Mouse (Mus musculus): ENCODE data around the gene Capn7.

DNA sequence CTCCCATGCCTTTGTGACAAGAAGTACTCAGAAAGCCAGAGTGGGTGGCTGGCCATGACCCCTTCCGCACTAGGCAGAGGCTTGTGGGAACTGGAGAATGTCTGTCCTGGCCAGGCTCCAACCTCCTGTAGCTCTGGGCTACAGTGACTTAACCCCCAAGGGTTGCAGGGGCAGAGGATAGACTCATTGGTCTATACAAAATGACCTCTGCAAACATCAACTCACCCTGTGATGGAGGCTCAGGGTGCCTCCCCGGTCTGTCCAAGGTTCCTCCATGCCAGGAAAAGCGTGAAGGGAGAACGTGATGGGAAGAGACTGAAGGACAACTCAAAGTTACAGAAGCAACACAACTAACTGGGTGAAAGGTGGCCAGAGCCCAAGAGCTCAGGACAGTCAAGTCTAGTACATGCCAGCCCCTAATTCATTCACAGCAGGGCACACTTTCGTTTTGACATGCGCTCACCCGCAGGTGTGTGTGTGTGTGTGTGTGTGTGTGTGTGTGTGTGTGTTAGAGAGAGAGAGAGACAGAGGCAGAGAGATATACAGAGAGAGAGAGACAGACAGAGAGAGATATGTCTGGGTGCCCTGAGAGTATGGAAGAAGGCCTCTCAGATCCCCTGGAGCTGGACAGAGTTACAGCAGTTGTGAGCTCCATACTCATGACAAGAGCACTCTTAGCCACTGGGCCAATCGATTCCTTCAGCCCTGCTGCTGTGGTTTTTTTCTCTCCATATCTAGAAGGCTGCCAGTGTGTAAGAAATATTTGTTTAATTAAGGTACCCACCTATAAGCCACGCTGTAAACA lies 61.6 kb downstream of the Capn7 start:
- TF ChIP-seq CTCF (IDR thresholded peaks at IDR 0.05; ENCODE audit: low read depth, low read length) (no peak), POLR2A (IDR thresholded peaks at IDR 0.05; ENCODE audit: extremely low read depth, insufficient read depth, low read length) (no peak)

All from liver, adult 2 months (tissue).